Mouse (Mus musculus): ENCODE measurements around the gene Syk. TPM values are rescaled to one million over a fixed set of nuclear protein-coding genes. Genes with fewer than 3 reads are reported as not detected.

Gene Syk
- polyA plus RNA-seq, 1 experiment from 2014 or later: 7.4 TPM

- H3K36me3 ChIP-seq: no peaks in the 10 kb centered on the region
- no peak for ATAC-seq (replicated peaks; ENCODE audit: low FRiP score)
- no peaks in the 10 kb centered on the region for H3K9me3 ChIP-seq (replicated peaks)
- 69% methylated on average over 10 of the region's 10 CpGs for WGBS
- H3K4me3 ChIP-seq (replicated peaks): no peak overlapping the region
- no peak overlapping the region for H3K9ac ChIP-seq
- no peak overlapping the region for H3K4me2 ChIP-seq
- H3K27ac ChIP-seq: no peak overlapping the region
- no peaks in the 10 kb centered on the region for H3K4me1 ChIP-seq
- H3K27me3 ChIP-seq: no peaks in the 10 kb centered on the region
Observed at GRCm38 (mm10) chr13:52636176-52636748, 53.3 kb downstream of the Syk start.

- ATAC-seq (replicated peaks; ENCODE audit: low FRiP score): no peak
- H3K4me1 ChIP-seq: peaks cover 17% of the 10 kb centered on the region; the same call in 1 of the 2 replicates
- no peak overlapping the region for H3K4me2 ChIP-seq
- no peaks in the 10 kb centered on the region for H3K36me3 ChIP-seq
- no peaks in the 10 kb centered on the region for H3K27me3 ChIP-seq
- 73% methylated on average over 3 of the region's 3 CpGs for WGBS
- no peak overlapping the region for H3K9ac ChIP-seq
- H3K4me3 ChIP-seq (replicated peaks): no peak overlapping the region
- H3K9me3 ChIP-seq (replicated peaks): no peaks in the 10 kb centered on the region
- H3K27ac ChIP-seq: no peak overlapping the region
Observed at GRCm38 (mm10) chr13:52646566-52646965, 63.6 kb downstream of the Syk start.

GRCm38 (mm10) chr13:52647996-52648712, 65.2 kb downstream of the Syk start:
- Histone ChIP-seq H3K27me3 (no peaks in the 10 kb centered on the region), H3K27ac (no peak overlapping the region), H3K4me1 (peaks cover 20% of the 10 kb centered on the region; the same call in 1 of the 2 replicates), H3K9me3 (replicated peaks) (no peaks in the 10 kb centered on the region), H3K9ac (no peak overlapping the region), H3K4me2 (no peak overlapping the region), H3K36me3 (no peaks in the 10 kb centered on the region), H3K4me3 (replicated peaks) (no peak overlapping the region)
- WGBS: 39% methylated on average over 11 of the region's 11 CpGs
- ATAC-seq (replicated peaks; ENCODE audit: low FRiP score): peak; percentile 55; the same call in 1 of the 2 replicates

- Histone ChIP-seq H3K9ac (no peak overlapping the region), H3K4me1 (peaks cover 20% of the 10 kb centered on the region; the same call in 1 of the 2 replicates), H3K27me3 (0 out of 2 replicates have a peak, but pooled peaks cover 4% of the 10 kb centered on the region), H3K4me2 (no peak overlapping the region), H3K9me3 (replicated peaks) (no peaks in the 10 kb centered on the region), H3K4me3 (replicated peaks) (no peak overlapping the region), H3K36me3 (no peaks in the 10 kb centered on the region), H3K27ac (no peak overlapping the region)
- ATAC-seq (replicated peaks; ENCODE audit: low FRiP score): no peak
- WGBS: 94% methylated on average over 6 of the region's 6 CpGs
Observed at GRCm38 (mm10) chr13:52649791-52650418, 66.9 kb downstream of the Syk start.

GRCm38 (mm10) chr13:52651383-52652252, 68.6 kb downstream of the Syk start:
- peak overlapping the region; percentile 37; the same call in 1 of the 2 replicates for H3K4me2 ChIP-seq
- H3K27me3 ChIP-seq: peaks cover 15% of the 10 kb centered on the region
- peaks cover 16% of the 10 kb centered on the region; the same call in 1 of the 2 replicates for H3K4me1 ChIP-seq
- no peak overlapping the region for H3K4me3 ChIP-seq (replicated peaks)
- H3K9me3 ChIP-seq (replicated peaks): no peaks in the 10 kb centered on the region
- 0 out of 2 replicates have a peak, but pooled peaks have one; percentile 40 for ATAC-seq (replicated peaks; ENCODE audit: low FRiP score)
- no peak overlapping the region for H3K9ac ChIP-seq
- H3K36me3 ChIP-seq: no peaks in the 10 kb centered on the region
- 24% methylated on average over 11 of the region's 12 CpGs for WGBS
- H3K27ac ChIP-seq: no peak overlapping the region

- 54% methylated on average over 8 of the region's 8 CpGs for WGBS
- Histone ChIP-seq H3K4me1 (peaks cover 16% of the 10 kb centered on the region; the same call in 1 of the 2 replicates), H3K27ac (no peak overlapping the region), H3K36me3 (no peaks in the 10 kb centered on the region), H3K4me3 (replicated peaks) (no peak overlapping the region), H3K9me3 (replicated peaks) (no peaks in the 10 kb centered on the region), H3K9ac (no peak overlapping the region), H3K27me3 (peaks cover 17% of the 10 kb centered on the region), H3K4me2 (no peak overlapping the region)
- no peak for ATAC-seq (replicated peaks; ENCODE audit: low FRiP score)
Observed at GRCm38 (mm10) chr13:52652253-52652628, 69.3 kb downstream of the Syk start.

- H3K4me3 ChIP-seq (replicated peaks): no peak overlapping the region
- H3K9me3 ChIP-seq (replicated peaks): no peaks in the 10 kb centered on the region
- H3K4me1 ChIP-seq: peaks cover 7% of the 10 kb centered on the region; the same call in 1 of the 2 replicates
- no peaks in the 10 kb centered on the region for H3K36me3 ChIP-seq
- no peak overlapping the region for H3K9ac ChIP-seq
- peaks cover 29% of the 10 kb centered on the region for H3K27me3 ChIP-seq
- no peak overlapping the region for H3K27ac ChIP-seq
- no peak for ATAC-seq (replicated peaks; ENCODE audit: low FRiP score)
- WGBS: 60% methylated on average over 12 of the region's 12 CpGs
- H3K4me2 ChIP-seq: no peak overlapping the region
Observed at GRCm38 (mm10) chr13:52654081-52654829, 71.3 kb downstream of the Syk start.

- no peaks in the 10 kb centered on the region for H3K9me3 ChIP-seq (replicated peaks)
- ATAC-seq (replicated peaks; ENCODE audit: low FRiP score): no peak
- no peak overlapping the region for H3K9ac ChIP-seq
- H3K36me3 ChIP-seq: no peaks in the 10 kb centered on the region
- no peak overlapping the region for H3K27ac ChIP-seq
- WGBS: 41% methylated on average over 9 of the region's 9 CpGs
- no peak overlapping the region for H3K4me2 ChIP-seq
- H3K27me3 ChIP-seq: peaks cover 35% of the 10 kb centered on the region
- peaks cover 7% of the 10 kb centered on the region; the same call in 1 of the 2 replicates for H3K4me1 ChIP-seq
- H3K4me3 ChIP-seq (replicated peaks): no peak overlapping the region
Observed at GRCm38 (mm10) chr13:52654830-52655308, 71.9 kb downstream of the Syk start.

- Histone ChIP-seq H3K9ac (no peak overlapping the region), H3K4me3 (replicated peaks) (no peak overlapping the region), H3K27ac (no peak overlapping the region), H3K4me1 (no peaks in the 10 kb centered on the region), H3K27me3 (peaks cover 38% of the 10 kb centered on the region), H3K9me3 (replicated peaks) (no peaks in the 10 kb centered on the region), H3K4me2 (no peak overlapping the region), H3K36me3 (no peaks in the 10 kb centered on the region)
- WGBS: 90% methylated on average over 7 of the region's 7 CpGs
- ATAC-seq (replicated peaks; ENCODE audit: low FRiP score): no peak
Observed at GRCm38 (mm10) chr13:52657966-52658365, 75.0 kb downstream of the Syk start.

- H3K27ac ChIP-seq: no peak overlapping the region
- no peak overlapping the region for H3K9ac ChIP-seq
- H3K4me1 ChIP-seq: no peaks in the 10 kb centered on the region
- no peak for ATAC-seq (replicated peaks; ENCODE audit: low FRiP score)
- H3K27me3 ChIP-seq: peaks cover 38% of the 10 kb centered on the region
- no peaks in the 10 kb centered on the region for H3K36me3 ChIP-seq
- WGBS: 11% methylated on average over 8 of the region's 8 CpGs
- H3K4me2 ChIP-seq: no peak overlapping the region
- no peak overlapping the region for H3K4me3 ChIP-seq (replicated peaks)
- no peaks in the 10 kb centered on the region for H3K9me3 ChIP-seq (replicated peaks)
Observed at GRCm38 (mm10) chr13:52658477-52658876, 75.5 kb downstream of the Syk start.

- 86% methylated on average over 11 of the region's 11 CpGs for WGBS
- H3K4me1 ChIP-seq: no peaks in the 10 kb centered on the region
- H3K4me3 ChIP-seq (replicated peaks): no peak overlapping the region
- no peak overlapping the region for H3K9ac ChIP-seq
- no peaks in the 10 kb centered on the region for H3K36me3 ChIP-seq
- ATAC-seq (replicated peaks; ENCODE audit: low FRiP score): no peak
- H3K9me3 ChIP-seq (replicated peaks): no peaks in the 10 kb centered on the region
- no peak overlapping the region for H3K4me2 ChIP-seq
- H3K27me3 ChIP-seq: peaks cover 38% of the 10 kb centered on the region
- no peak overlapping the region for H3K27ac ChIP-seq
Observed at GRCm38 (mm10) chr13:52659171-52659665, 76.2 kb downstream of the Syk start.

All from kidney, embryonic 15.5 days (tissue).